Mouse (Mus musculus) adrenal gland, postnatal 10 days (tissue): ENCODE measurements around the gene Kcne1. TPM values are rescaled to one million over a fixed set of nuclear protein-coding genes. Genes with fewer than 3 reads are reported as not detected.

Experiments
- DNase-seq: peaks from one replicate; pipeline ENCODE4 v3.0.0; 2021; ENCODE audit warnings: mixed read lengths
- total RNA-seq, 2 experiments: library from RNA; stranded (reverse); gene quantifications; 2 replicates each; pipeline ENCODE4 v1.2.3; 2021

Gene Kcne1
- total RNA-seq, 2 experiments from 2014 or later, result not detected

DNA sequence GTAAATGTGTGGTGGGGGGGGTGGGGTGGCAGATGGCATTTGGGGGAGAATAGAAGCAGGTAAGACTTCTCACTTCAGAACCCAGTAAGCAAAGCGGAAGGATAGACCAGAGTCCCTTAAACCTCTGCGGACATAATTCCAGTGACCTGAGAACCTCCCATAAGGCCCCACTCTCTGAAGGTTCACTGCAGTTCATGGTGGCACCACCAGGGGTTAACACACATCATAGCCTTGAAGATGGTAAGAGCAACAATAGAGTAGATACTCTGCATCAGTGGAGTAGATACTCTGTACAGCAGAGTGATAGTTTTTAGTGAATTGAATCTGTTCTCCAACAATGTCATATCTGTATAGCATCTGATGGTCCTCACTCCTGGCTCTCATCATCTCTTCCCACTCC, 53.7 kb downstream of the Kcne1 start:
- DNase-seq, result no peak

DNA sequence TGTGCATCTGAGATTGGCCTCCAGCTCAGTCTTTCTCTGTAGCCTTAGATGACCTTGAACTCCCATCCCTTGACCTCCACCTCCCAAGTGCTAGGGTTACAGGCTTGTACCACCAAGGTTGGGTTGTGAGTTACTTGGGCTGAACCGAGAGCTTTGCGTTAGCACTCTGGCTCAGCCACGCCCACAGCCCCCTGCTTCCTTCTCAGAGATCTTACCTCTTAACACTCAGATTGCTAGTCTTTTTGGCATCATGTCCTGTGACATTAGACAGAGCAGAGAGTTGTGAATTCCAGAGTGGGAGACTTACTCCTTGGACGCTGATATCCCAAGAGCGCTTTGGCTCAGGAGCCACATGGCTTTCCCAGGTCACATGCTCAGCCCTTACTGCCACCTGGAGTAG, 56.8 kb downstream of the Kcne1 start:
- no peak for DNase-seq

DNA sequence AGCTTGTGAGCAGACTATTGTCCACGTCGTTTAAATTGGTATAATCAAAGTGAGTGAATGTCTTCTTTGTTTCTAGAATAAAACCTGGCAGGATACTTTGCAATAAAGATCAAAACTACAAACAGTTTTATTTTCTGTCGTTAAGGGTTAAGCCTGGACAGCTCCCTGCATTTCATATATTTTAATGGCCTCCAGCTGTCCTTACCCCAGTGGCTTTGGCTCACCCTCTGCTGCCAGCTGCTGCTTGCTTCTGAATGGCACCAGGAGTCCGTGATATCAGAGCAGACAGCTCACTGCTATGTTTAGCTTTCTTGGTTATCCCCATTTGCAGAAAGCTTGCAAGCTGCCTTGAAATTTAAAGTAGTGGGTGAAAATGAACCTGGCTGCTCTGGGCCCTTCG, 57.3 kb downstream of the Kcne1 start:
- peak; percentile 48 for DNase-seq

DNA sequence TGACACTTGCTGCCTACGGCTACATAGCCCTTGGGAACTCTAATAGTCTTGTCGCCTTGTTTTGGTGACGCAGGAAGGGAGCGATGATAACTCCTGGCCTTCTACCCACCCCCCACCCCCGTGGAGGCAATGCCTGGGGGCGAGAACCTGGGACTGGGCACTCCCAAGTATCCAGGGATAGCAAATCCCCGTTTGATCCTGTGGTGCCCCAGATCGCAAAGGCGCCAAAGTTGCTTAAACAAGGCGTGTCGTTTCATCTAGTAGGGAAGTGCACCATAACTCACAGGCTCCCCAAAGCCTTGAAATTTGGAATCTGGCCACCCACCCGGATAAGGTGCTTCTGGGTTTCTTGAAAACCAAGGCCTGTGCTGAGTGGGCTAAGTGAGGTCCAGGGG, 57.9 kb downstream of the Kcne1 start:
- DNase-seq, result no peak

DNA sequence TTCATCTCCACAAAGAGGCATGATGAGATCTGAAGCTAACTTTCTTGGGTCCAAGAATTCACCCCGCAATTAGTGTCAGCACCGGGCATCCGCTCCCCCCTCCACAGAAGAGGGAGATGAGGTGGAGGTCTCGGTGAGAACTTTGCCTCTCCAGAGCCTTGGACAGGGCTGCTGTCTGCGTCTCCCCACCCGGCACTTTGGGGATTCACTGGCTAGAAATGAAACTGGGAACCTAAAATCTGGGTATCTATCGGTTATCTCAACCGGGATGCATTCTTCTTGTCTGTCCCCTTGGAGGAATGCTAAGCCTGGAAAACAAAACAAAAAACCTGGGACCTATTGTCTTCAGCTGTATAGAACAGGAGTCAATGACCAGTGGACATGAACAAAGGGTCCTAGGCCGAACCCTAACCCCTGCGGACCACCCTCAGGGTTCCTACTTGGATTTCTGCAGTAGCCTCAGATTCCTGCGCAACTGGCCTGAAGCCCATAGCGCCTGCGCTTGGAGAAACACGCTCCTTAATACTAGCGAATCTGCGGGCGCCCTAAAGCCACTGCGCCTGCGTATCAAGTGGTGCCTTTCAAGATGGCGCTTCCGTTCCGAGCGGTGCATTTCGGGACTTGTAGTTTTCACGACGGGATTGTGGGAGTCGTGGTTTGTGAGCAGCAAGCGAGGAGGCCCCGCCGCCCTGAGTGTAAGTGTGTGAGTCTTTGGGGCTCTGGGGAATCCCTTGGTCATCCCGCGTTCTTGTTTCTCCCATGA, 58.4 kb downstream of the Kcne1 start, which contains the start of gene Smim11:
Gene Smim11, plus strand, starts transcription at position 638 of the 763 bp plus-strand sequence.
- DNase-seq, result peak; percentile 93

Other genes with a start within 250 kb of the Kcne1 start
- not detected for gene Kcne2, start 67.1 kb downstream of the Kcne1 start, total RNA-seq
- gene Smim11, start 58.2 kb downstream of the Kcne1 start, total RNA-seq, result 10 to 100 TPM; 50.7 to 53.0 TPM
- not detected for gene Fam243, start 38.0 kb downstream of the Kcne1 start, total RNA-seq
- gene Rcan1, start 111.4 kb upstream of the Kcne1 start, total RNA-seq, result 10 to 100 TPM; 21.7 to 22.2 TPM
- under 1 TPM; 0.12 to 0.30 TPM for gene Clic6, start 126.3 kb upstream of the Kcne1 start, total RNA-seq